Mouse (Mus musculus) small intestine, adult 2 months (tissue): ENCODE measurements around the gene Gpr161.

Experiments used
- CTCF ChIP-seq: fragments of 200-500 bp; IDR thresholded peaks from 2 replicates; pipeline ENCODE4 v1.5.1; 2012; ENCODE audit warnings: low read depth, mild to moderate bottlenecking, control low read depth, inconsistent platforms, low read length, moderate library complexity, mixed read lengths; ENCODE audit not compliant: insufficient replicate concordance, insufficient read length; ENCODE audit errors: extremely low read depth
- POLR2A ChIP-seq: fragments of 200-500 bp; IDR thresholded peaks from 2 replicates; pipeline ENCODE4 v1.6.1; 2012; ENCODE audit warnings: low read depth, mild to moderate bottlenecking, control low read depth, inconsistent platforms, low read length, moderate library complexity

DNA sequence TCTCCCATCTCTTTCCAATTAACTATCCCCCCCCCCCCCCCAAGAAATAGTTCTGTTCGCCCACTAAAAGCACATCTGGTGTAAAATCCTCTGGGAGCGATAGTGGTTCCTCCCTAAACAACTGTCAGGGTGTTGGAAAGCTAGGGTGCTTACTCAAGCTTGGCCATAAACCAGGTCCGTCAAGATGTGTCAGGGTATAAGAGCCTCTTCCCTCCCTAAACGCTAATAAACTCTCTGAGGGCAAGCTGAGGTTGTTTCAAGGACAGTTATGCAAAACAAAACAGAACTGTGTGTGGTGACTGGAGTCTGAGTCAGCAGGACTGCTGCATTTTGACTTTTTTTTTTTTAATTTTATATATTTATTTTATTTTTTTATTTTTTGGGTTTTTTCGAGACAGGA, 48.5 kb upstream of the Gpr161 start:
- no peak for TF ChIP-seq CTCF
- no peak for TF ChIP-seq POLR2A
